Mouse (Mus musculus) ES-E14 (cell line): ENCODE measurements around the gene Zfp605.

Experiments used
- CHD2 ChIP-seq: IDR thresholded peaks from 2 replicates; pipeline ENCODE4 v1.6.1; 2014; ENCODE audit warnings: mild to moderate bottlenecking, low read depth, low read length, inconsistent platforms
- HCFC1 ChIP-seq: IDR thresholded peaks from 2 replicates; pipeline ENCODE4 v1.6.1; 2012; ENCODE audit warnings: low read length, inconsistent platforms, borderline replicate concordance; ENCODE audit not compliant: insufficient read depth
- ZC3H11A ChIP-seq: IDR thresholded peaks from 2 replicates; pipeline ENCODE4 v1.6.1; 2012; ENCODE audit warnings: low read depth, mild to moderate bottlenecking, inconsistent platforms, low read length, borderline replicate concordance
- ZNF384 ChIP-seq: IDR thresholded peaks from 2 replicates; pipeline ENCODE4 v1.6.1; 2012; ENCODE audit warnings: low read depth, low read length, inconsistent platforms

- TF ChIP-seq ZC3H11A (no peak), HCFC1 (no peak), CHD2 (no peak), ZNF384 (no peak)
Observed at GRCm38 (mm10) chr5:110142309-110142708, 32.4 kb downstream of the Zfp605 start.
